Mouse (Mus musculus) lung, adult 2 months (tissue): ENCODE measurements around the gene G0s2. TPM values are rescaled to one million over a fixed set of nuclear protein-coding genes. Genes with fewer than 3 reads are reported as not detected.

Experiments
- DNase-seq: peaks from one replicate; pipeline ENCODE4 v3.0.0; 2022
- H3K4me1 ChIP-seq: fragments of 200-500 bp; 2 replicates; pipeline ENCODE4 v1.6.1; 2011; ENCODE audit warnings: low read length; ENCODE audit not compliant: control insufficient read depth, insufficient read depth
- H3K4me3 ChIP-seq: fragments of 200-500 bp; replicated peaks from 2 replicates; pipeline ENCODE3; 2011; ENCODE audit warnings: low read depth, mild to moderate bottlenecking, control low read depth, low read length; ENCODE audit errors: extremely low read depth
- CTCF ChIP-seq: fragments of 200-500 bp; IDR thresholded peaks from 2 replicates; pipeline ENCODE4 v1.5.1; 2011; ENCODE audit warnings: mild to moderate bottlenecking, low read length, control low read depth; ENCODE audit not compliant: insufficient read depth
- POLR2A ChIP-seq: fragments of 200-500 bp; IDR thresholded peaks from 2 replicates; pipeline ENCODE4 v1.6.1; 2011; ENCODE audit warnings: low read depth, mild to moderate bottlenecking, control low read depth, low read length, borderline replicate concordance; ENCODE audit errors: extremely low read depth
- WGBS: fragments of 180-500 bp; shearing (Covaris S2); methylation state at CpG from one replicate; pipeline ENCODE4 v1.1.7; 2018; 5-methylcytosine and 5-hydroxymethylcytosine counted together
- polyA plus RNA-seq: library from polyadenylated mRNA; depleted of rRNA; stranded (reverse); fragments of >200 nt; gene quantifications from 2 replicates; pipeline ENCODE4 v1.2.3, GENCODE M21; 2012; rRNA removed

The G0s2 gene
- polyA plus RNA-seq = 180 and 265 TPM in 2 replicates

DNA sequence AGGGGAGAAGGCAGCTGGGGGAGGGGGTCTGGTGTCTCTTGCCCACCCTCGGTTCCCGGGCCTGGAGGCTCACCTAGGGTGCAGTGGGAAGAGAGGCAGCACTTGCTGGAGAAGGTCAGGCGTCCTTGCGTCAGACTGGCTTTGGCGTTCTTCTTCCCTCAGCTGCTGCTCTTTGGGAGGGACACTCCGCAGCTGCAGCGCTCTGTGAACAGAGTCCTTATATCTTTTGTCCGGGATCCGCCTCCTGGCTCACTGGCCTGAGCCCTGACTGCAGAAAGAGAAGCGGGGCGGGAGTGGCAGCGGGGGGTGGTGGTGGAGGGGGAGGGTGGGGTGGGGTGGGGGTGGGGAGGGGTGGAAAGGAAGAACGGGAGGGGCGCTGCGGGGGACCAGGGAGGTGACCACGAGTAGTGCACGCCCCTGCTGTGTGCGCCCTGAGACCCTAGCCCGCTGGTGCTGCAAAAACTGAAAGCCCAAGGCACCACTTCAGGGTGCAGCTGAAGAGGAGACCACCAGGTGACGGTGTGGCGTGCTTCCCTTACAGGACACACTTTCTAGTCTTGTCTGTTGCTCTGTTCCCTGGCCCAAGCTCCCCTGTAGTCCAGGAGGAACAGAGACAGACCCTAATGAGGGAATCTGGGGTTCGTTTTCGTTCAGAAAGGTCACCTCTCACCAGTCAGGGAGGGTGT is at the start of gene G0s2:
G0s2 (minus strand) TSS at position 302 of the 686 bp plus-strand sequence.
- peak; percentile 59 for DNase-seq
- TF ChIP-seq POLR2A = peak; percentile 98
- peak; percentile 52 for TF ChIP-seq CTCF
- 4% methylated on average over 22 of the region's 23 CpGs for WGBS
- Histone ChIP-seq H3K4me1 (no peaks in the 10 kb centered on the region; the same call in 1 of the 2 replicates), H3K4me3 (peak within 1 kb of the TSS; percentile 69)

DNA sequence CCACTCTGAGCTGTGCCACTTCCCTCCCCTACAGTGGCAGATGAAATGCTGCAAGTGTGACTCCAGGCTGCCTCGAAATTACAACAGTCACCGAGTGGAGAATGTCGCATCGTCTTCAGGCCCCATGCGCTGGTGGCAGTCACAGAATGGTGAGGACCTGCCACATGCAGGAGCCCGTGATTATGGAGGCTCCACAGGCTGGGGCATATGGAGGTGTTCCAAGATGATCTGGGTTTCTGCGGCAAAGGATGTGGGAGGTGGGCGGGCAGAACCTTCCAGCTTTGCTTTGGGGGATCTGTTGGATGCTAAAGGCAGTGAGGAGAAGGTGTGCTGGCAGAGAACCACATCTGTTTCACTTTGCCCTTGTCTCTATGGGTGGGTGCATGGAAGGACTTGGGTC is 47.4 kb upstream of the G0s2 start:
- TF ChIP-seq CTCF (no peak), POLR2A (no peak)
- peaks cover 3% of the 10 kb centered on the region; the same call in 1 of the 2 replicates for H3K4me1 ChIP-seq
- H3K4me3 ChIP-seq = no peak overlapping the region
- 90% methylated on average over 8 of the region's 8 CpGs for WGBS
- no peak for DNase-seq

DNA sequence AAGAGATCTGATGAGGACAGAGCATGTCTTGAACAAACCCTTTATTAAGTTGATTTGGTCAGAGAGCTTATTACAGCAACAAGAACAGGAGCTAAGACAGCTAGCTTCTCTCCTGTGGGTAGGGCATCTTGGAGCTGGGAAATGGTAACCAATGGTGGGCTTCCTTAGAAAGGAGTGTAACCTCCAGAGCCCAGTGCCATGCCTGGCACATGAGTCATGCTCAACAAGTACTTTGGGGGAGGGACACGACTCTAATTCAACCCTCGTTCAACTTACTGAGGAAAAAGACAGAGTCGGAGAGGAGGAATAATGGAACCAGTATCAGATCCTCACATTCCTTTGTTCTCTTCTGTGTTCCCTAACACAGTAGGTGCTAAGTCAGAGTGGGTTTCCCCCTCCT is 46.7 kb upstream of the G0s2 start:
- TF ChIP-seq POLR2A (no peak), CTCF (no peak)
- WGBS = 51% methylated on average over 3 of the region's 3 CpGs
- no peak for DNase-seq
- peaks cover 5% of the 10 kb centered on the region; the same call in 1 of the 2 replicates for H3K4me1 ChIP-seq
- no peak overlapping the region for H3K4me3 ChIP-seq

DNA sequence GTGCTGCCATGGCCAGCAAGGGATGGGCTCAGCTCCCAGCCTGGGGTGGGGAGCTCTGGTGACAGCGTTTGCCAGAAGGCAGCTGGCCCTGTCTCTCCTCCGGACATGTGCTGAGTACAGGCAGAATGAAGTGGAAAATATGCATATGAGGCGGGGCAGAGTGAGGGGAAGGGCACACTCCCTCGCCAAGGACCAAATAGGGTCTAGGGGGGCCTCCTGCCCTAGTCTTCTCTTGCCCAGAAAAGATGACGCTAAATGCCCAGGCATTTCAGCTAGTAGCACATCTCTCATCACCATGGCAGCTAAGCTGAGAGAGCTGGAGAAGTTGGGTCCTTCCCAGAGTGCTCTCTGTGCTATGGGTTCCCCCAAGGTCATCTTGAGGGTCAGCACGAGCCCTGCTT is 44.1 kb upstream of the G0s2 start:
- no peak overlapping the region for H3K4me3 ChIP-seq
- 41% methylated on average over 6 of the region's 6 CpGs for WGBS
- TF ChIP-seq POLR2A = no peak
- peaks cover 5% of the 10 kb centered on the region; the same call in 1 of the 2 replicates for H3K4me1 ChIP-seq
- no peak for DNase-seq

DNA sequence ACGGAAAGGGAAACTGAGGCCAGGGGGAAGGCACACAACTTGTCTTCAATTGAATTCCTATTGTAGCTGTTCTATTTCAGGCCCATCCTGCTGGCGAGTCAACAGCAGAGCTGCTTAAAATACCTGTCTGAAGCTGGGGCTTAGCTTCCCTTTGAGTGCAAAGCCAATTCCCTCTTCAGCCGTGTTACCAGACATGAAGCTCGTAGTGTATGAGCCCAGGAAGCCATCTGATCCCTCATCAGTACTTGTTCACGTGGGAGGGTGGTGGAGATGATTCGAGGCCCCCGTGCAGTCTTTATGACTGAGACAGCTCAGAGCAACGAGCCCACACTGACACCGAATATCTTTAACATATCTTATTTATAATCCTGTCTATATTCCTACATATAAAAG is 43.3 kb upstream of the G0s2 start:
- DNase-seq = no peak
- 57% methylated on average over 9 of the region's 9 CpGs for WGBS
- TF ChIP-seq CTCF (no peak), POLR2A (no peak)

DNA sequence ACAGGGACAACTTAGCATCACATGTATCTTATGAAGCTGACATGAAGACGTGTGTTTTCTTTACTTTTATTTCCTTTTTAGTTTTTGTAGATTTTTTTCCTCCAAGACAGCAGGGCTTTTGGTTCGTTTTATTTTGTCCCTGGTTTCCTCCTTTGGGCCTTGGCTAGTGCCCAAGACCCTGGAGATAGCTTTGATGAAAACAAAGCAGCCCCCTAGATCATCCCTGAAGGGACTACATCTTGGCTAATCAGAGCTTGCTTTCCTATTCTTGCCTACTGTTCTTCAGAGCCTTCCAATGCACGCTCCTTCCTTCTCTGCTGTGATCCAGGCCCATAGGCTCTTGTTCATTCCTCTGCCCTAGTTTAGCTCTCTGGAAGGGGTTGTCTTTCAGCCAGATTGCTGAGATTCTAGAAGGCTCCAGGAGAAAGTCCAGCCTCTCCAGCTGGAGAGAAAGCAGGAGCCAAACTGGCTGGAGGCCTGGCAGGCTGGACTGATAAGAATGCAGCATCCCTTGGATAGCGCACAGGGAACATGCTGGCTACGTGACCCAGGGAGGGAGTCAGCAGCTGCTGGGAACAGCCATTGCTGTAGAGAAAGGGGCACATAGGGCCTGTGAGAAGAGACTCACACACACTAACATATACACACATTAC is 42.8 kb upstream of the G0s2 start:
- no peak overlapping the region for H3K4me3 ChIP-seq
- WGBS = 61% methylated on average over 5 of the region's 5 CpGs
- TF ChIP-seq CTCF (no peak), POLR2A (peak; percentile 29; the same call in 1 of the 2 replicates)
- peaks cover 5% of the 10 kb centered on the region for H3K4me1 ChIP-seq
- peak; percentile 37 for DNase-seq

More for the DNA sequence above, 43.3 kb upstream of the G0s2 start:
- Histone ChIP-seq H3K4me3 (no peak overlapping the region), H3K4me1 (peaks cover 5% of the 10 kb centered on the region)

DNA sequence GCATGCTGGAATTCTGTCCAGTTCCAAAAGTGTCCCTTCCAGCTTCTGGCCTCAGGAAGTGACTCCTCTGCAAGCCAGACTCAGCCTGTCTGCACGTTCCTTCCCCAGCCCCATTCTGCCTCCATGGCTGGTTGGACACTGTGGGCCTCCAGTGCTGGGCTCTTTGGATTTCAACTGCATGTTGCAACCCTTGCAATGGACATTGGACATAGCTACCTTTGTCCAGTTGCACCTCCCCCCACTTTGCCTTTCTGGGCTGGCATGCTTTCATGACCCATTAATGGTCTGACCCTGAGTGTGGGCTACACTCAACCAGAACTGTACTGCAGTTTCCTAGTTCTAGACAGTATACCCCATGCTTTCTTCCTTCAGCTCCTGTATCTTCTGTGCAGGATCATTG is 38.6 kb upstream of the G0s2 start:
- peaks cover 5% of the 10 kb centered on the region for H3K4me1 ChIP-seq
- no peak overlapping the region for H3K4me3 ChIP-seq
- 58% methylated on average over 1 of the region's 1 CpGs for WGBS
- DNase-seq = no peak
- no peak for TF ChIP-seq CTCF
- no peak for TF ChIP-seq POLR2A

DNA sequence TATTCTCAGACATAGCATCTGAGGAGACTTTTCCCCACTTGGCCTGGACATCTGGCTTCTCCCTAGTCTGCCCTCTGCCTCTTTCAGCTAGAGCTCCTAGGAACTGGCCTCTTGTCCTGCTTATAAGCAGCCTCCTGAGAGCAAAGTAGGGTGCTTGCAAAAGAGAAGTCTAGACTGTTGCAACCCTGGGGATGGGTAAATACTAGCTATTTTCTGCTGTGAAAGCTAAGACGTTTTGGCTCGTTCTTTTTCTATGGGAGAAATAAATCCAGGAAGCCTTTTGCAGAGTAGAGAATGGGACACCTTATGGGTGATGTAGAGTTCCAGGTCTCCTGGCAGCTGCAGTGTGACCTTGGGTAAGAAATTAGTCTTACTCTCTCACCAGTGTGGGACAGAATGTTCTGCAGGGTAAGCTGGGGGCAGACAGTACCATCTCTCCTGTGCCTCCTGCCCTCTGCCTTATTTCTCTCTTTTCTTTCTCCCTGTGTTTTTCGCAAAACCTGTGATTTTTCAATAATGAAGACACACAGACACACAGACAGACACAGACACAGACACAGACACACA is 37.6 kb upstream of the G0s2 start:
- DNase-seq = no peak
- TF ChIP-seq CTCF (no peak), POLR2A (no peak)
- H3K4me1 ChIP-seq = peaks cover 3% of the 10 kb centered on the region
- WGBS = 66% methylated on average over 3 of the region's 3 CpGs
- H3K4me3 ChIP-seq = no peak overlapping the region

DNA sequence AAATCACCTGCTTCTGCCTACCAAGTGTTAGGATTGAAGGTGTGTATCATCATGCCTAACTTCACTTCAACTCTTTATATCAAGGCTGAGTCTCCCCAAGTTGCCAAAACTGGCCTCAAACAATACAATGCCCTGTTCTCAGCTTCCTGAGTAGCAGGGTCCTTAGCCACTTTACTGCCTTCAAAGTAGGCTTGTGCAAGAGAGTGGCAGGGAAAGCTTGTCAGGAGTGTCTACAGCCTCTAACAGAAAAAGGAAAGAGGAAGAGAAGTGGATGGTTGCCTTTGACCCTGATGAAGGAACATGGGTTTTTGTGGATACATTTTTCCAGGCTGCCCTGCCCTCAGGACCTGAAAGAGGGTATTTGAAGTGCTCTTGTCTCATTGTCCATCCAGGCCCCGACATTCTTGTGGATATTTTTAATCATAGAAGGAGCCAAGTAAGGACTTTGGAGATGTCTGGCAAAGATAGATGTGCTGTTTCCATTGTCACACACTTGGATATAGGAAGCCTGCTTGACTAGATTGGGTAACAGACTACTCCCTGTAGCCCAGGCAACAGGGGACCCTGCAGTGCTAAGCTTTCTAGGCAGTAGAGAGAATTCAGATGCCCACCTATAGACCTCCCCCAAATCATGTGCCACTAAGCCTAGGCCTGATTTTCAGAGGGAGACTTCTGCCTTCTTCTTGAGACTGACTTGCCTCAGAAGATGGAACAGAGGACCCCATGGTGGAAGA is 36.9 kb upstream of the G0s2 start:
- TF ChIP-seq CTCF = no peak
- no peak for TF ChIP-seq POLR2A
- H3K4me3 ChIP-seq = no peak overlapping the region
- peak; percentile 15 for DNase-seq
- no peaks in the 10 kb centered on the region; the same call in 1 of the 2 replicates for H3K4me1 ChIP-seq
- 23% methylated on average over 1 of the region's 1 CpGs for WGBS
